Mouse (Mus musculus) liver, embryonic 14.5 days (tissue): Measurements from ENCODE around the gene Myl7.

Experiments
- CTCF ChIP-seq: IDR thresholded peaks from 2 replicates; pipeline ENCODE4 v1.5.1; 2016; ENCODE audit warnings: antibody characterized with exemption, low read depth, control low read depth
- EP300 ChIP-seq: IDR thresholded peaks from 2 replicates; pipeline ENCODE4 v1.6.1; 2016; ENCODE audit warnings: antibody characterized with exemption, low read depth

DNA sequence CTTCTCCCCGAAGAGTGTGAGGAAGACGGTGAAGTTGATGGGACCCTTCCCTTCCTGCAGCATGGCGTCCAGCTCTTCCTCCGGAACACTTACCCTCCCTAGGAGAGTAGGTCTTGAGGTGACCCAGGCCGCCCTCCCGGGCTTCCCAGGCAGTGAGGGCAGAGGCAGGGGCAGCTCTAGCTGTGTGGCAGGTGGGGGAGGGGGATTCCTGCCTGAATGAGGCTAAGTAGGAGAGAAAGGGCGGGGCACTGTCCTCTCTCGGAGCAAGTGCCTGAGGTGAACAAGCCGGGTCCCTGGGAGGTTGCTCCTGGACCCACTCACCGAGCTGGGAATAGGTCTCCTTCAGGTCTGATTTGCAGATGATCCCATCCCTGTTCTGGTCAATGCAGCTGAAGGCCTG is 743 bp downstream of the Myl7 start:
- TF ChIP-seq CTCF, result no peak
- no peak for TF ChIP-seq EP300
